Comparison of ENCODE assay signal across 8 mouse cellular contexts in the genomic region with DNA sequence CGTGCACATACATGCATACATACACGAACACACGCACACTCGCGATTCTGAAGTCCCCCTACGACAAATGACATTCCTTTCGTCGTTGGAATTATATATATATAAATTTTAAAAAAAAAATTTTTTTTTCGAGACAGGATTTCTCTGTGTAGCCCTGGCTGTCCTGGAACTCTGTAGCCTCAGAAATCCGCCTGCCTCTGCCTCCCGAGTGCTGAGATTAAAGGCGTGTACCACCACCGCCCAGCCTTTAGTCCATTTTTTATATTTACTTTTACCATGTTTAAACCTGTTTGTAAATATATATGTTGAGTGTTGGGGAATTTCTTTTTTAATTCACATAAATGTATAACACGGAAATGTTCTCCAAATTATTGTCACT. TPM values are rescaled to one million over a fixed set of nuclear protein-coding genes. Genes with fewer than 3 reads are reported as not detected.
DNase-seq lines count a peak whose midpoint lies in the region; ATAC-seq and TF ChIP-seq lines count a peak whose summit lies in the region.

No protein-coding gene starts in this region.

- ATAC-seq in heart, embryonic 16.5 days (replicated peaks; ENCODE audit: extremely low read depth, insufficient read depth, low FRiP score), result no peak
- ATAC-seq in hindbrain, embryonic 12.5 days (ENCODE audit: low FRiP score), result no peak
- ATAC-seq in midbrain, embryonic 12.5 days (ENCODE audit: low FRiP score, low read depth), result peak; percentile 55

- TF ChIP-seq POLR2A in MEL (IDR thresholded peaks at IDR 0.05; ENCODE audit: control insufficient read depth in 1 of 2, insufficient read depth in 1 of 2, low read depth in 1 of 2, low read length in 2 of 2, poor library complexity in 1 of 2), result no peak

- DNase-seq in heart, adult 8-10 months (ENCODE audit: low spot score), result no peak
- no peak for DNase-seq in MEL (ENCODE audit: low read depth, low spot score)
- DNase-seq in cerebellum, postnatal 36 days, result no peak
- no peak for DNase-seq in cerebellum, adult 9-11 months
- DNase-seq in spleen, adult 12 weeks (ENCODE audit: low spot score), result no peak

- peaks cover 4% of the 10 kb centered on the region; the same call in 1 of the 2 replicates for H3K36me3 ChIP-seq in heart, embryonic 16.5 days (ENCODE audit: control insufficient read depth, insufficient read depth)
- peaks cover 0 to 23% of the 10 kb centered on the region in 2 experiments; a peak in 2 of 4 replicates for H3K36me3 ChIP-seq in MEL (ENCODE audit: control insufficient read depth in 1 of 2, insufficient read depth in 2 of 2, low read length in 2 of 2)
- H3K36me3 ChIP-seq in hindbrain, embryonic 12.5 days, result peaks cover 9% of the 10 kb centered on the region; the same call in 1 of the 2 replicates
- H3K36me3 ChIP-seq in midbrain, embryonic 12.5 days, result no peaks in the 10 kb centered on the region

- peak overlapping the region; percentile 82 for H3K4me3 ChIP-seq in heart, embryonic 16.5 days (ENCODE audit: low read length)
- peak overlapping the region; percentile 63 to 87 for H3K4me3 ChIP-seq in MEL (ENCODE audit: control insufficient read depth in 1 of 2, insufficient read depth in 1 of 2, low read depth in 2 of 2, low read length in 2 of 2)
- peak overlapping the region; percentile 85 for H3K4me3 ChIP-seq in hindbrain, embryonic 12.5 days
- H3K4me3 ChIP-seq in midbrain, embryonic 12.5 days, result peak overlapping the region; percentile 73

- H3K9ac ChIP-seq in heart, embryonic 16.5 days (ENCODE audit: low read length), result peak overlapping the region; percentile 86
- H3K9ac ChIP-seq in MEL (ENCODE audit: control insufficient read depth, low read depth, low read length, poor library complexity, severe bottlenecking), result peak overlapping the region; percentile 94
- peak overlapping the region; percentile 56 for H3K9ac ChIP-seq in hindbrain, embryonic 12.5 days
- peak overlapping the region; percentile 62 for H3K9ac ChIP-seq in midbrain, embryonic 12.5 days (replicated peaks)

- H3K4me1 ChIP-seq in heart, embryonic 16.5 days (ENCODE audit: control insufficient read depth, insufficient read depth, low read length), result peaks cover 17% of the 10 kb centered on the region
- peaks cover 0 to 9% of the 10 kb centered on the region in 2 experiments; a peak in 1 of 4 replicates for H3K4me1 ChIP-seq in MEL (ENCODE audit: control insufficient read depth in 1 of 2, insufficient read depth in 2 of 2, low read length in 2 of 2)
- peaks cover 6% of the 10 kb centered on the region for H3K4me1 ChIP-seq in hindbrain, embryonic 12.5 days
- H3K4me1 ChIP-seq in midbrain, embryonic 12.5 days, result peaks cover 11% of the 10 kb centered on the region

- peak overlapping the region; percentile 76 for H3K4me2 ChIP-seq in heart, embryonic 16.5 days (ENCODE audit: low read depth, low read length)
- peak overlapping the region; percentile 90 for H3K4me2 ChIP-seq in hindbrain, embryonic 12.5 days (replicated peaks)
- peak overlapping the region; percentile 93 for H3K4me2 ChIP-seq in midbrain, embryonic 12.5 days (replicated peaks)

- TF ChIP-seq EP300 in MEL (IDR thresholded peaks at IDR 0.05; ENCODE audit: low read depth in 1 of 2, low read length in 2 of 2), result no peak

- 14% methylated on average over 14 of the region's 14 CpGs for WGBS in heart, embryonic 16.5 days
- 17% methylated on average over 14 of the region's 14 CpGs for WGBS in hindbrain, embryonic 12.5 days
- WGBS in midbrain, embryonic 12.5 days, result 21% methylated on average over 14 of the region's 14 CpGs

- no peaks in the 10 kb centered on the region for H3K27me3 ChIP-seq in heart, embryonic 16.5 days (ENCODE audit: control insufficient read depth, insufficient read depth, low read length)
- no peaks in the 10 kb centered on the region for H3K27me3 ChIP-seq in MEL (ENCODE audit: control insufficient read depth in 1 of 2, insufficient read depth in 2 of 2, low read length in 2 of 2)
- no peaks in the 10 kb centered on the region for H3K27me3 ChIP-seq in hindbrain, embryonic 12.5 days
- H3K27me3 ChIP-seq in midbrain, embryonic 12.5 days, result no peaks in the 10 kb centered on the region

- peaks cover 25% of the 10 kb centered on the region for H3K79me2 ChIP-seq in MEL (ENCODE audit: control insufficient read depth, insufficient read depth, low read length, poor library complexity)

- TF ChIP-seq CTCF in MEL (IDR thresholded peaks at IDR 0.05 in 2 of 3, conservative IDR thresholded peaks at IDR 0.05 in 1 of 3; ENCODE audit: control insufficient read depth in 1 of 3, insufficient read depth in 1 of 3, low read depth in 2 of 3, low read length in 3 of 3, poor library complexity in 1 of 3, severe bottlenecking in 1 of 3), result no peak

- H3K9me3 ChIP-seq in heart, embryonic 16.5 days (replicated peaks; ENCODE audit: control insufficient read depth, low read length), result no peaks in the 10 kb centered on the region
- no peaks in the 10 kb centered on the region for H3K9me3 ChIP-seq in MEL (replicated peaks; ENCODE audit: insufficient read depth, low read length)
- H3K9me3 ChIP-seq in hindbrain, embryonic 12.5 days (replicated peaks), result no peaks in the 10 kb centered on the region
- no peaks in the 10 kb centered on the region for H3K9me3 ChIP-seq in midbrain, embryonic 12.5 days

- no peak overlapping the region for H3K27ac ChIP-seq in heart, embryonic 16.5 days (ENCODE audit: low read length)
- peak overlapping the region; percentile 58 for H3K27ac ChIP-seq in MEL (ENCODE audit: control insufficient read depth, low read depth, low read length)
- H3K27ac ChIP-seq in hindbrain, embryonic 12.5 days, result no peak overlapping the region
- no peak overlapping the region for H3K27ac ChIP-seq in midbrain, embryonic 12.5 days (replicated peaks)

- no peak for TF ChIP-seq RAD21 in MEL (IDR thresholded peaks at IDR 0.05; ENCODE audit: low read depth, low read length)

TF ChIP-seq in MEL, 35 proteins besides CTCF, POLR2A, EP300 and RAD21:
- no peak for TF ChIP-seq MEF2A (IDR thresholded peaks at IDR 0.05; ENCODE audit: extremely low read depth, insufficient replicate concordance, low read depth, low read length, poor library complexity, severe bottlenecking)
- no peak for TF ChIP-seq GATA1 (IDR thresholded peaks at IDR 0.05; ENCODE audit: low read depth, low read length)
- no peak for TF ChIP-seq JUND (IDR thresholded peaks at IDR 0.05; ENCODE audit: low read depth, low read length)
- no peak for TF ChIP-seq TAL1 (IDR thresholded peaks at IDR 0.05; ENCODE audit: low read length)
- no peak for TF ChIP-seq ELF1 (IDR thresholded peaks at IDR 0.05; ENCODE audit: low read depth, low read length)

RNA-seq across cellular contexts. Expression of a gene that starts 1.3 kb away (rescaled TPM):
- 10.1 and 11.2 TPM in 2 replicates for polyA plus RNA-seq in heart, embryonic 16.5 days (2015; fragmentation: Nextera tagmentation; extraction: Ambion mirVana)
- 10 to 100 TPM; 70.6 to 81.4 (median 76.4) TPM for total RNA-seq in heart, adult 8-10 months (2022)
- total RNA-seq in MEL (2012; rRNA removed), result 11.7 and 14.3 TPM in 2 replicates
- 10 to 100 TPM in 1 of 2 experiments, not detected in 1; 16.4 TPM for polyA plus RNA-seq in MEL (2012; ENCODE audit: insufficient read depth in 1 of 2, insufficient read length in 2 of 2, low read depth in 1 of 2, low replicate concordance in 2 of 2, missing spikeins in 1 of 2)
- polyA plus RNA-seq in hindbrain, embryonic 12.5 days (2016; fragmentation: Nextera tagmentation; extraction: Ambion mirVana), result 10.3 and 11.3 TPM in 2 replicates
- 9.3 and 10.7 TPM in 2 replicates for polyA plus RNA-seq in midbrain, embryonic 12.5 days (2016; fragmentation: Nextera tagmentation; extraction: Ambion mirVana)

RNA-seq across cellular contexts. Expression of a gene that starts 16.0 kb away (rescaled TPM):
- polyA plus RNA-seq in heart, embryonic 16.5 days (2015; fragmentation: Nextera tagmentation; extraction: Ambion mirVana), result 0.53 and 0.71 TPM in 2 replicates
- total RNA-seq in heart, adult 8-10 months (2022), result under 1 TPM in 3 of 4 experiments, not detected in 1; 0.44 to 0.68 (median 0.57) TPM
- 3.1 and 5.5 TPM in 2 replicates for total RNA-seq in MEL (2012; rRNA removed)
- polyA plus RNA-seq in MEL (2012; ENCODE audit: insufficient read depth in 1 of 2, insufficient read length in 2 of 2, low read depth in 1 of 2, low replicate concordance in 2 of 2, missing spikeins in 1 of 2), result 1 to 10 TPM in 1 of 2 experiments, not detected in 1; 1.0 TPM
- polyA plus RNA-seq in hindbrain, embryonic 12.5 days (2016; fragmentation: Nextera tagmentation; extraction: Ambion mirVana), result 0.63 TPM in 1 of 2 replicates, not detected in the other
- 0.33 TPM in 1 of 2 replicates, not detected in the other for polyA plus RNA-seq in midbrain, embryonic 12.5 days (2016; fragmentation: Nextera tagmentation; extraction: Ambion mirVana)

RNA-seq across cellular contexts. Expression of a gene that starts 16.4 kb away (rescaled TPM):
- 20.7 and 22.1 TPM in 2 replicates for polyA plus RNA-seq in heart, embryonic 16.5 days (2015; fragmentation: Nextera tagmentation; extraction: Ambion mirVana)
- total RNA-seq in heart, adult 8-10 months (2022), result 1 to 10 TPM; 7.6 to 8.9 (median 8.3) TPM
- total RNA-seq in MEL (2012; rRNA removed), result 41.8 and 50.0 TPM in 2 replicates
- 10 to 100 TPM in 1 of 2 experiments, not detected in 1; 33.8 TPM for polyA plus RNA-seq in MEL (2012; ENCODE audit: insufficient read depth in 1 of 2, insufficient read length in 2 of 2, low read depth in 1 of 2, low replicate concordance in 2 of 2, missing spikeins in 1 of 2)
- polyA plus RNA-seq in hindbrain, embryonic 12.5 days (2016; fragmentation: Nextera tagmentation; extraction: Ambion mirVana), result 35.4 and 35.9 TPM in 2 replicates
- 28.7 and 34.6 TPM in 2 replicates for polyA plus RNA-seq in midbrain, embryonic 12.5 days (2016; fragmentation: Nextera tagmentation; extraction: Ambion mirVana)

RNA-seq across cellular contexts. Expression of a gene that starts 43.8 kb away (rescaled TPM):
- 0.11 TPM in 1 of 2 replicates, not detected in the other for polyA plus RNA-seq in heart, embryonic 16.5 days (2015; fragmentation: Nextera tagmentation; extraction: Ambion mirVana)
- not detected for total RNA-seq in heart, adult 8-10 months (2022)
- not detected in 2 replicates for total RNA-seq in MEL (2012; rRNA removed)
- not detected for polyA plus RNA-seq in MEL (2012; ENCODE audit: insufficient read depth in 1 of 2, insufficient read length in 2 of 2, low read depth in 1 of 2, low replicate concordance in 2 of 2, missing spikeins in 1 of 2)
- not detected in 2 replicates for polyA plus RNA-seq in hindbrain, embryonic 12.5 days (2016; fragmentation: Nextera tagmentation; extraction: Ambion mirVana)
- polyA plus RNA-seq in midbrain, embryonic 12.5 days (2016; fragmentation: Nextera tagmentation; extraction: Ambion mirVana), result 0.14 and 0.18 TPM in 2 replicates

RNA-seq across cellular contexts. Expression of a gene that starts 58.5 kb away (rescaled TPM):
- 0.20 TPM in 1 of 2 replicates, not detected in the other for polyA plus RNA-seq in heart, embryonic 16.5 days (2015; fragmentation: Nextera tagmentation; extraction: Ambion mirVana)
- 1 to 10 TPM in 1 of 4 experiments, under 1 TPM in 2, not detected in 1; 0.75 to 1.1 (median 0.86) TPM for total RNA-seq in heart, adult 8-10 months (2022)
- total RNA-seq in MEL (2012; rRNA removed), result 0.12 and 0.39 TPM in 2 replicates
- under 1 TPM in 1 of 2 experiments, not detected in 1; 0.18 TPM for polyA plus RNA-seq in MEL (2012; ENCODE audit: insufficient read depth in 1 of 2, insufficient read length in 2 of 2, low read depth in 1 of 2, low replicate concordance in 2 of 2, missing spikeins in 1 of 2)
- not detected in 2 replicates for polyA plus RNA-seq in hindbrain, embryonic 12.5 days (2016; fragmentation: Nextera tagmentation; extraction: Ambion mirVana)
- not detected in 2 replicates for polyA plus RNA-seq in midbrain, embryonic 12.5 days (2016; fragmentation: Nextera tagmentation; extraction: Ambion mirVana)
